Mouse (Mus musculus): ENCODE data around the gene Ogfod2. TPM values are rescaled to one million over a fixed set of nuclear protein-coding genes. Genes with fewer than 3 reads are reported as not detected.

Ogfod2 gene
- total RNA-seq, 2 experiments from 2014 or later: 36.3 to 39.2 TPM

DNA sequence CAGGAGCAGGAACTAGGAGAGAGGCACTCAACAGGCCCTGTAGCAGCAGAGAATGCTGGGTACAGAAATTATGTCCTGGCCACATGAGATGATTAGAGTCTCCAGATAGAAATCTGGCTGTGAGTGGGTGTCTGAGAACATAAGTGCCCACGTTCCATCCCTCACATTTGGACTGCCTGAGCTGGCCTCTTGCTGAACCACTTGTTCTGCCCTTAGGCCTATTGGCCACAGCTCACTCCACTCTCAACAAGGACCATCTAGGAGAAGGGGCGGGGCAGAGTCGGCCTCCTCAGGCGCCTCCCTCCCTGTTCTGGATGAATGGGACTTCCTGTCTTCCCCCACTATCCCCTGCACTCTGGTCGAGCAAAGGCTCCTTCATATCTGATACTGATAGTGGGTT, 36.9 kb downstream of the Ogfod2 start:
- no peak for DNase-seq (ENCODE audit: low spot score in 2 of 2)

- DNase-seq (ENCODE audit: low spot score in 2 of 2): no peak
Observed at GRCm38 (mm10) chr5:124150895-124151294, 38.8 kb downstream of the Ogfod2 start.

GRCm38 (mm10) chr5:124152734-124153133, 40.6 kb downstream of the Ogfod2 start:
- DNase-seq (ENCODE audit: low spot score in 2 of 2): no peak

GRCm38 (mm10) chr5:124155943-124156342, 43.8 kb downstream of the Ogfod2 start:
- DNase-seq (ENCODE audit: low spot score in 2 of 2): no peak

DNA sequence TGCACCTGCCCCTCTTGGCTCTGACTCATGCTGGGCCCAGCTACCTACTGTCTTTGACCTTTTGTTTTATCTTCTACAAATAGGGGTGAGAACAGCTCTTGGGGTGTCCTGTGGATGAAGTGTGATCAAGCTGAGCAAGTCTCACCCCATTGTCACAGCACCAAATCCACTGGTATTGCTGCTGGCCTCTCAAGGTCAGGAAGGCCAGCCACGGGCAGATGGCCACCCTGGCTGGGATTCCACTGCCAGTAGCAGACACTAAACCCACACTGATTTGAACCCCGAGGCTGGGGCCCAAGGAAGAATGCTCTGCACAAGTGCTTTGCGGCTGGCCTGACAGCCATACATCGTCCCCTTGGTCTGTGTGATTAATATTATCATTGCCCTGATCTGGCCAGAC, 46.2 kb downstream of the Ogfod2 start:
- no peak for DNase-seq (ENCODE audit: low spot score in 2 of 2)

- no peak for DNase-seq (ENCODE audit: low spot score in 2 of 2)
Observed at GRCm38 (mm10) chr5:124159453-124159852, 47.4 kb downstream of the Ogfod2 start.

DNA sequence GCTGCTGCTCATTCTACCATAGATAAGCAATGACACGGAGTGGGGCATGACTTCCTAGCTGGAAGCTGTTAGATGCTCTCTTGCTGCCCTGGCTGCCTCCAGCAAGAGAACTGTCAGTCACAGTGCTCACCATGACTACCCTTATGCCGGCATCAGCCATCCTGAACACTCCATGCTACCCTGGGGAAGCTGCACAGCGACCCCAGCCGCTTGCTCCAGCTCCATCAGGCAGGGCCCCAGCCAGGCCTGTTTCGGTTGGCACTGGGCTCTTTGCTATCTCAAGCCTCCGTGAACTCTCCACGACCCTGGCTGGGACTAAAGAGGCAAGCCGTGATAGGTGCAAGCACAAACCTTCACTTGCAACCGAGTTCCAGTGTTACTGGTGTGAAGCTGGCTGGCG, 49.7 kb downstream of the Ogfod2 start:
- no peak for DNase-seq (ENCODE audit: low spot score in 2 of 2)

DNA sequence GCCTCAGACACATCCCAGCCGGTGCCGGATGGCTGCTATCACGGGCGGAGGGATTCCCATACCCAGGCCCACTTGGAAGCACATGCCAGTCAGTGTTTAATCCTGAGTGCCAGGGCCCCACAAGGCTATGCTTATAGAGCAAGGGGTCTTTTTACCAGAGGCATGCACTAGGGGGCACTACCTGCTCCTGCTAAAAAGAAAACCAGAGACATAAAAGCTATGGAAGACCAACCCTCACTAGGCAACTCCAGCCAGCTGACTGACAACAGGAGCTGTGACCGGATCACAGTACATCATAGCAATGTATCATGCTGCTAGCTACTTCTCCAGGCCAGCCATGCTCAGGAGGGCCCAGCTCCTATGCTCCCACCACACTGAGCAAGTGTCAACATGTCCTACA, 50.5 kb downstream of the Ogfod2 start:
- DNase-seq (ENCODE audit: low spot score in 2 of 2): peak in 1 of 2 experiments; percentile 62

DNA sequence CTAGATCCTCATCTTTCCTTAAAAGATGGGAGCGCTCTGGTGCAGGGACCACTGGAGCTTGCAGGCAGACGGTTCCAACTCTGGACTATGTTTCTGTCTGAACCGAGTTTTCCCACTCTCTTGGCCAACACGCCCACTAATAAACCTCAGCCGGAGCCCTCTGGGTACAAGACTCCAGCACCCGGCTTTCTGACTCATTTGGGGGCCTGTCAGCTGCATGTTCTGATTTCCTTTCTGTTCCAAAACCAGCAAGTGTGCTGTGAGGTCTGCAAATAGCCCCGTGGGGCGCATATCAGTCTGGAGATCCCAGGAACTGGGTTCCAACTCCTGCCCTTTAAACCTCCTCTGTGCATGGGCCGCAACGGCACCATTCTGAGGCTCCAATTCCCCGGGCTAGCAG, 51.3 kb downstream of the Ogfod2 start:
- DNase-seq (ENCODE audit: low spot score in 2 of 2): no peak

Other genes starting within 250 kb of the Ogfod2 start
- not detected for gene Hcar2, start 246.8 kb upstream of the Ogfod2 start, total RNA-seq (2021)
- gene Hcar1, start 232.3 kb upstream of the Ogfod2 start, total RNA-seq (2021): 1 to 10 TPM; 1.7 to 2.2 TPM
- 10 to 100 TPM; 68.1 to 74.0 TPM for gene Denr, start 205.1 kb upstream of the Ogfod2 start, total RNA-seq (2021)
- 1 to 10 TPM in 1 of 2 experiments, under 1 TPM in 1; 0.80 to 1.1 TPM for gene Gm43518, start 184.9 kb upstream of the Ogfod2 start, total RNA-seq (2021)
- 1 to 10 TPM; 2.5 to 2.7 TPM for gene Ccdc62, start 181.6 kb upstream of the Ogfod2 start, total RNA-seq (2021)
- 10 to 100 TPM; 66.5 to 67.7 TPM for gene Hip1r, start 138.7 kb upstream of the Ogfod2 start, total RNA-seq (2021)
- gene Vps37b, start 80.0 kb upstream of the Ogfod2 start, total RNA-seq (2021): 10 to 100 TPM; 43.2 to 50.5 TPM
- gene Abcb9, start 16.5 kb upstream of the Ogfod2 start, total RNA-seq (2021): 10 to 100 TPM; 53.1 to 57.1 TPM
- 10 to 100 TPM; 60.7 to 65.3 TPM for gene Arl6ip4, start 3.8 kb downstream of the Ogfod2 start, total RNA-seq (2021)
- gene Pitpnm2, start 137.5 kb downstream of the Ogfod2 start, total RNA-seq (2021): 100 to 1,000 TPM; 259 to 274 TPM
- 10 to 100 TPM; 13.8 to 22.5 TPM for gene Mphosph9, start 215.7 kb downstream of the Ogfod2 start, total RNA-seq (2021)
- 10 to 100 TPM; 14.0 TPM for gene 2810006K23Rik, start 215.8 kb downstream of the Ogfod2 start, total RNA-seq (2021)

Measured in left cerebral cortex, adult 18-20 months (tissue).